20 mouse cellular contexts compared by ENCODE assay signal in genomic region chr13:37089104-37089503, GRCm38 (mm10). TPM values are rescaled to one million over a fixed set of nuclear protein-coding genes. Genes with fewer than 3 reads are reported as not detected.
DNase-seq lines count a peak whose midpoint lies in the region; ATAC-seq and TF ChIP-seq lines count a peak whose summit lies in the region.
"Had no signal": no experiment of that assay in that cellular context is flagged by ENCODE, and none has a peak within 500 bp of the region (broad histone marks: within the 10 kb centered on the region; RNA-seq: fewer than 3 reads in every experiment).

No protein-coding gene starts in this region.

- H3K79me2 ChIP-seq in liver, adult 2 months (ENCODE audit: control insufficient read depth, insufficient read depth, low read length): no peaks in the 10 kb centered on the region

- no peaks in the 10 kb centered on the region for H3K36me3 ChIP-seq in hindbrain, embryonic 15.5 days
- H3K36me3 ChIP-seq in hindbrain, embryonic 14.5 days (replicated peaks; ENCODE audit: control insufficient read depth, insufficient read depth): no peaks in the 10 kb centered on the region
- no peaks in the 10 kb centered on the region for H3K36me3 ChIP-seq in liver, adult 2 months (ENCODE audit: control insufficient read depth, insufficient read depth, low read length)
- H3K36me3 ChIP-seq: embryonic facial prominence, embryonic 10.5 days; heart, embryonic 13.5 days; hindbrain, embryonic 12.5 days had no signal

- peak; percentile 72 to 88 for DNase-seq in cerebellum, postnatal 10 days
- DNase-seq in cerebellum, adult 11 months: no peak
- no peak for DNase-seq in hindbrain, embryonic 14.5 days (ENCODE audit: low spot score)
- DNase-seq in liver, adult 2 months (ENCODE audit: extremely low read depth, low read depth, low spot score): peak; percentile 4
- DNase-seq in liver: no peak
- peak; percentile 41 for DNase-seq in retina, embryonic 14.5 days (ENCODE audit: low spot score)
- no peak for DNase-seq in layer of hippocampus, postnatal 36 days
- DNase-seq: adrenal gland, postnatal 14 days; forebrain, postnatal 0 days; gastrocnemius, postnatal 36 days; heart, postnatal 36 days; kidney, adult 11 months had no signal

- WGBS in hindbrain, embryonic 15.5 days: 68% methylated on average over 6 of the region's 6 CpGs
- WGBS in hindbrain, embryonic 14.5 days: 62% methylated on average over 6 of the region's 6 CpGs
- 75% methylated on average over 6 of the region's 6 CpGs for WGBS in liver, adult 2 months

- no peak for TF ChIP-seq POLR2A in liver, adult 2 months (IDR thresholded peaks at IDR 0.05; ENCODE audit: extremely low read depth, insufficient read depth, low read length)

- no peaks in the 10 kb centered on the region for H3K27me3 ChIP-seq in hindbrain, embryonic 15.5 days
- H3K27me3 ChIP-seq in hindbrain, embryonic 14.5 days (ENCODE audit: control insufficient read depth, insufficient read depth, low read length): no peaks in the 10 kb centered on the region
- no peaks in the 10 kb centered on the region for H3K27me3 ChIP-seq in liver, adult 2 months (ENCODE audit: control insufficient read depth, insufficient read depth, low read length)
- H3K27me3 ChIP-seq: forebrain, embryonic 13.5 days; heart, embryonic 13.5 days; hindbrain, embryonic 12.5 days had no signal

- no peak; the same call in 1 of the 2 replicates for ATAC-seq in hindbrain, embryonic 15.5 days (ENCODE audit: low FRiP score, low read depth)
- ATAC-seq in hindbrain, embryonic 14.5 days (ENCODE audit: low FRiP score): no peak
- ATAC-seq: activated CD4-positive, CD25-positive, alpha-beta regulatory T cell, adult 4 months; forebrain, embryonic 13.5 days; forebrain, postnatal 0 days; Patski had no signal

- H3K4me2 ChIP-seq in hindbrain, embryonic 15.5 days: no peak overlapping the region
- no peak overlapping the region for H3K4me2 ChIP-seq in hindbrain, embryonic 14.5 days (replicated peaks)
- H3K4me2 ChIP-seq: forebrain, embryonic 13.5 days; heart, embryonic 13.5 days; hindbrain, embryonic 12.5 days had no signal

- no peaks in the 10 kb centered on the region for H3K4me1 ChIP-seq in hindbrain, embryonic 15.5 days (replicated peaks)
- H3K4me1 ChIP-seq in hindbrain, embryonic 14.5 days (replicated peaks; ENCODE audit: control insufficient read depth, insufficient read depth, low read length): no peaks in the 10 kb centered on the region
- H3K4me1 ChIP-seq in liver, adult 2 months (ENCODE audit: control insufficient read depth, insufficient read depth, low read length): no peaks in the 10 kb centered on the region
- H3K4me1 ChIP-seq: embryonic facial prominence, embryonic 10.5 days; forebrain, embryonic 13.5 days; heart, embryonic 13.5 days; hindbrain, embryonic 12.5 days had no signal

- TF ChIP-seq CTCF in liver, adult 2 months (IDR thresholded peaks at IDR 0.05; ENCODE audit: low read depth, low read length): no peak

- H3K9me3 ChIP-seq in hindbrain, embryonic 15.5 days: no peaks in the 10 kb centered on the region
- no peaks in the 10 kb centered on the region for H3K9me3 ChIP-seq in hindbrain, embryonic 14.5 days (ENCODE audit: control insufficient read depth, low read length)
- H3K9me3 ChIP-seq: embryonic facial prominence, embryonic 10.5 days; forebrain, embryonic 13.5 days; heart, embryonic 13.5 days; hindbrain, embryonic 12.5 days had no signal

- no peak overlapping the region for H3K4me3 ChIP-seq in hindbrain, embryonic 15.5 days
- no peak overlapping the region for H3K4me3 ChIP-seq in hindbrain, embryonic 14.5 days (replicated peaks; ENCODE audit: low read length)
- no peak overlapping the region for H3K4me3 ChIP-seq in liver, adult 2 months (ENCODE audit: insufficient read depth, low read depth, low read length)
- H3K4me3 ChIP-seq: embryonic facial prominence, embryonic 10.5 days; forebrain, embryonic 13.5 days; heart, embryonic 13.5 days; hindbrain, embryonic 12.5 days had no signal

- H3K9ac ChIP-seq in hindbrain, embryonic 15.5 days: no peak overlapping the region
- no peak overlapping the region for H3K9ac ChIP-seq in hindbrain, embryonic 14.5 days
- no peak overlapping the region for H3K9ac ChIP-seq in liver, adult 2 months (ENCODE audit: low read depth, low read length)
- H3K9ac ChIP-seq: forebrain, embryonic 13.5 days; forebrain, postnatal 0 days; heart, embryonic 13.5 days; hindbrain, embryonic 12.5 days had no signal

- H3K27ac ChIP-seq in hindbrain, embryonic 15.5 days (replicated peaks): 0 out of 2 replicates have a peak overlapping the region, but pooled peaks have one; percentile 8
- no peak overlapping the region for H3K27ac ChIP-seq in hindbrain, embryonic 14.5 days
- H3K27ac ChIP-seq in liver, adult 2 months (replicated peaks; ENCODE audit: insufficient read depth, low read depth, low read length): no peak overlapping the region
- H3K27ac ChIP-seq: embryonic facial prominence, embryonic 10.5 days; forebrain, embryonic 13.5 days; heart, embryonic 13.5 days; hindbrain, embryonic 12.5 days had no signal

RNA-seq across cellular contexts. Expression of gene F13a1, which starts 39.1 kb away (rescaled TPM):
- 15.3 and 18.8 TPM in 2 replicates for polyA plus RNA-seq in hindbrain, embryonic 15.5 days (2015; fragmentation: Nextera tagmentation; extraction: Ambion mirVana)
- polyA plus RNA-seq in hindbrain, embryonic 14.5 days (2014; fragmentation: Nextera tagmentation; extraction: Ambion mirVana): 10.0 and 10.6 TPM in 2 replicates
- total RNA-seq in liver, adult 2 months (2014; rRNA removed): 0.28 and 0.40 TPM in 2 replicates
- polyA plus RNA-seq in liver, adult 2 months (2012; rRNA removed): 0.02 TPM in 2 replicates
- 1 to 10 TPM; 1.5 to 3.6 TPM for total RNA-seq in layer of hippocampus, postnatal 36 days (2021)
- total RNA-seq: MEL had no signal
- polyA plus RNA-seq: Patski had no signal

Comparison
In these comparisons a context has a peak if more than half of its experiments do, and no peak if none do; other contexts are left out.
1. DNase-seq: peak in cerebellum, postnatal 10 days (2 of 2), liver, adult 2 months (single experiment) and retina, embryonic 14.5 days (single experiment); none in cerebellum, adult 11 months (single experiment), hindbrain, embryonic 14.5 days (single experiment), liver (single experiment) and layer of hippocampus, postnatal 36 days (0 of 2).
2. RNA of gene F13a1, which starts 39.1 kb away (polyA plus RNA-seq): 15.3 to 18.8 TPM in hindbrain, embryonic 15.5 days and 10.0 to 10.6 TPM in hindbrain, embryonic 14.5 days; 0.02 TPM in liver, adult 2 months; every median in the first group is over 10 times any median in the second.